Mouse (Mus musculus) erythroblast, embryonic 14.5 days (primary cell): ENCODE results near the gene 4930556J24Rik. TPM values are rescaled to one million over a fixed set of nuclear protein-coding genes. Genes with fewer than 3 reads are reported as not detected.

Experiments used
- H3K27me3 ChIP-seq: 2 replicates; pipeline ENCODE4 v1.6.1; 2012; ENCODE audit warnings: inconsistent platforms; ENCODE audit not compliant: control insufficient read depth
- H3K36me3 ChIP-seq: 2 replicates; pipeline ENCODE4 v1.6.1; 2012; ENCODE audit warnings: mild to moderate bottlenecking, inconsistent platforms; ENCODE audit not compliant: control insufficient read depth
- H3K4me1 ChIP-seq: 2 replicates; pipeline ENCODE4 v1.6.1; 2012; ENCODE audit warnings: inconsistent platforms; ENCODE audit not compliant: control insufficient read depth
- H3K4me3 ChIP-seq: replicated peaks from 2 replicates; pipeline ENCODE3; 2012; ENCODE audit warnings: moderate library complexity, mild to moderate bottlenecking, inconsistent platforms
- H3K9me3 ChIP-seq: 2 replicates; pipeline ENCODE4 v1.6.1; 2012; ENCODE audit warnings: low read length, inconsistent platforms, mixed read lengths; ENCODE audit not compliant: control insufficient read depth
- GATA1 ChIP-seq: IDR thresholded peaks from 2 replicates; pipeline ENCODE4 v1.6.1; 2012; ENCODE audit warnings: low read length, inconsistent platforms, mixed read lengths
- TAL1 ChIP-seq: IDR thresholded peaks from 3 replicates; pipeline ENCODE4 v1.6.1; 2012; ENCODE audit warnings: low read length, inconsistent platforms, mixed read lengths
- polyA plus RNA-seq: library from polyadenylated mRNA; stranded (reverse); fragments of >175 nt; gene quantifications from 2 replicates; pipeline ENCODE4 v1.2.3, GENCODE M21; 2012

Gene 4930556J24Rik
- polyA plus RNA-seq, 1 experiment = not detected

DNA sequence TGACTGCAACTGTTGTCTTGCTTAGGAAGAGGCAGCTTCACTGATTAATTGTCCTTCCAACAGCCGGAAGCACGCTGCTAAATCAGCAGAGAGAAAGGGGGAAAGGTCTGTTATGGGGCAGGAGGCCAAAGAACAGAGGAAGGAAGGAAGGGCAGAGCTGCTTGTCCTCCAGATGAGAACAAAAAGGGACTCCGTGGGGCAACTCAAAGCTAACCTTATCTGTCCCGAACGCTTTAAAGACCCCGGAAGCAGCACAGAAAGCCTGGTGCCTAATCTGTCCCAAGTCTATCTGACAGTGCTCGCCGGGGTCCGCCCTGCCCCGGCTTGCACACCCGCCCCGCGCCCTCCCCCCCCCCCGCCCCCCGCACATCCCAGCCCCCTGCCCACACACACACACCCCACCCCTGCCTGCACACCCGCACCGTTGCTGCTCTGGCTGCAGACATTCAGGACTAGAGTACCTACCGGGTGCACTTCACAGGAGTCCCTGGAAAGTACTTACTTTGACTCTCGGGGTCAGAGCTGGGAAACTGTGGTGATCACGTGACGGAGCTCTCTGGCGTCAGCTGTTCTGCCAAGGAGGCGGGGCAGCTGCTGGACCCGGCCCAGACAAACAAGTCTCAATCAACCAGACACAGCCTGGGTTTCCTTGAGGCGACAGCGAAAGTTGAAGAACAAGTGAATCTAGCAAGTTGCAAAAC is 44.9 kb downstream of the 4930556J24Rik start, which contains the start of gene Tcn2:
Gene Tcn2 (minus strand): TSS at position 649 of the 701 bp plus-strand sequence.
- no peaks in the 10 kb centered on the region for H3K27me3 ChIP-seq
- TF ChIP-seq GATA1 (no peak), TAL1 (no peak)
- H3K9me3 ChIP-seq = no peaks in the 10 kb centered on the region
- H3K4me1 ChIP-seq = peaks cover 9% of the 10 kb centered on the region
- H3K4me3 ChIP-seq = peak within 1 kb of the TSS; percentile 55
- H3K36me3 ChIP-seq = no peaks in the 10 kb centered on the region

DNA sequence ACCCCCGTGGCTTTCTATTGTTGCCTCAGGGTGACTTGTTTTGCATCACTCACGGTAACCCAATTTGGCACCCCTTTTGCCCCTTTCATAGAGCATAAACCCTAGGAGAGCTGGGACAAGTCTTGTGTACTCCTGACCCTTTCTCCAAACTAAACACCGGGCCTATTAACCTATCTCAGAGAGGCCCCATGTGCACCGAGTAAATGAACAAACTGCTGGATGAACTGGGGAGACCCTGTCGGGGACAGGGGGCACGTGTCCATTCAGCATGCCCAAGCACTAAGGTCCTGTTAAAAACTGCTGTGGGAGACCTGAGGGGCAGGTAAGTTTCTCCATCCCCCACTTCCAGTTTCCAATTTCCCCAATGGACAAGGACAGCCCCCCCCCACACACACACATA is 45.6 kb downstream of the 4930556J24Rik start:
- no peaks in the 10 kb centered on the region for H3K9me3 ChIP-seq
- no peaks in the 10 kb centered on the region for H3K27me3 ChIP-seq
- H3K4me1 ChIP-seq = peaks cover 9% of the 10 kb centered on the region
- TF ChIP-seq GATA1 = no peak
- TF ChIP-seq TAL1 = no peak
- H3K4me3 ChIP-seq = peak overlapping the region; percentile 22
- H3K36me3 ChIP-seq = no peaks in the 10 kb centered on the region

DNA sequence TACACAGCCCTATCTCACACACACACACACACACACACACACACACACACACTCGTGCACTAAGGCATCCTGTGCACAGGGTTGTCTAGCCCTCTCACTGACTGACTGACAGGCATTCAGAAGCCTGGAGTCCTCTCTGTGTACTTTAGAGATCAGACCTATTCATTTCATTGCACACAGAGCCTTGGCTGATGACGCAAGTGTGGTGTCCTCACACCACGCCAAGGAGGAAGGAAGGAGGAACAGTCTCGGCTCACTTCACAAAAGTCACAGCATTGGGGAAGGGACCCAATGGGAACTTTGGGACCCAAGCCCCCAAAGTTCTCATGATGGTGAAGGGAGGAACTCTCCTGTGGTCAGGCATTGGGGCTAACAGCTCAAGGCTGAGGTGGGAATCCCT is 46.6 kb downstream of the 4930556J24Rik start:
- Histone ChIP-seq H3K9me3 (no peaks in the 10 kb centered on the region), H3K27me3 (no peaks in the 10 kb centered on the region), H3K4me3 (no peak overlapping the region), H3K4me1 (peaks cover 9% of the 10 kb centered on the region), H3K36me3 (no peaks in the 10 kb centered on the region)
- no peak for TF ChIP-seq TAL1
- TF ChIP-seq GATA1 = no peak

DNA sequence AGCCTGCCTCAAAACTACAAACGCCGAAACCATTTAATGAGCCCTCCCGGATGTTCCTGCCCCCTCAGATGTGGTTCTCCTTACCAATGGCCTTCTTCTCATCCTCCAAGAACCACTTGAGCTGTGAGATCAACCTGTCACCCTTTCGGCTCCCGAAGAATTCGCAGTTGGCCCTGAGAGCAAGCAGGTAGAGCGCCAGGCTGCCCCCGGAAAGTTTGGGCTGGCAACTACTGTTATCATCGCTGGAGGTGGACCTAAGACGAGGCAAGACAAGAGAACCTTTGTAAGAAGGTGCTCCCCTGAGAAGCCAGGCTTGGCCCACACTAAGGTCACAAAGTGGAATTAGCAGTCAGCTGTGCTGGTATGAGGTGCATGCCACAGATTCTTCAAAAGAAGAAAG is 50.7 kb downstream of the 4930556J24Rik start:
- Histone ChIP-seq H3K36me3 (peaks cover 2% of the 10 kb centered on the region; the same call in 1 of the 2 replicates), H3K4me3 (no peak overlapping the region), H3K9me3 (no peaks in the 10 kb centered on the region), H3K27me3 (no peaks in the 10 kb centered on the region), H3K4me1 (no peaks in the 10 kb centered on the region; the same call in 1 of the 2 replicates)
- TF ChIP-seq GATA1 (no peak), TAL1 (no peak)

DNA sequence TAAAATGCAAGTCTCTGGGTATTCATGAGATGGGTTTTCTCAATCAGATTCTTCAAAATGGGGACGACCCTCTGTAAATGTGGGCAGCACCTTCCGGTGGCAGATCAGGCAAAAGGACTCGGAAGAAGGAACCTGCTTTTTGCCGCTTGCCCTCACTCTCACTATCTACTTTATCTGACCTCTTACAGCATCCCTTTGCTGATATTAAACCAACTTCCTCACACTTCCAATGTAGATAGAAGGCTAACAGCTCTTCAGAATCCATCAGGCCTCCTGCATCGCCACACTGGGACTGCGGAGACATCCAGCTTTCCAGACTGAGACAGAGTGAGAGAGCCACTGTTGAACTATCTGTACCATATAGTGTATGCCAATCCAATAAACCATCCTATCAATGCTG is 53.8 kb downstream of the 4930556J24Rik start:
- Histone ChIP-seq H3K9me3 (no peaks in the 10 kb centered on the region), H3K27me3 (no peaks in the 10 kb centered on the region), H3K4me1 (no peaks in the 10 kb centered on the region), H3K36me3 (peaks cover 2% of the 10 kb centered on the region; the same call in 1 of the 2 replicates), H3K4me3 (no peak overlapping the region)
- TF ChIP-seq GATA1 (no peak), TAL1 (no peak)

DNA sequence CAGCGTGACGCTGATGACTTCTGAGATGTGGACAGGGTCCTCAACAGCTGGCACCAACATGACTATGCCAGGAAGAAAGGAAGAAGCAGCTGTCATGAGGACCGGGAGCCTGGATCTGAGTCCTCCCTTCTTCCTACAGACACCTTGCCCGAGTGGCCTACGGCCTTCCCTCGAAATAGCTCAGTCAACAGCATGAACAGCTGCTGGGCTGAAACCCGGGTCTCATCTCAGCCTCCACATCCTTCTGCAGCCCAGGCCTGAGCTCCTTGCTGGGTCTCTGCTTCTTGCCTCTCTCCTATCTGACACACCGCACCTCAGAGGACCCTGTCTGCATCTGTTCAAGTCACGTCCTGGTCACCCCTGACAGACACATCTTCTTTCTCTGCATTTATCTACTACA is 54.5 kb downstream of the 4930556J24Rik start:
- TF ChIP-seq TAL1 = no peak
- TF ChIP-seq GATA1 = no peak
- Histone ChIP-seq H3K36me3 (peaks cover 2% of the 10 kb centered on the region; the same call in 1 of the 2 replicates), H3K27me3 (no peaks in the 10 kb centered on the region)

DNA sequence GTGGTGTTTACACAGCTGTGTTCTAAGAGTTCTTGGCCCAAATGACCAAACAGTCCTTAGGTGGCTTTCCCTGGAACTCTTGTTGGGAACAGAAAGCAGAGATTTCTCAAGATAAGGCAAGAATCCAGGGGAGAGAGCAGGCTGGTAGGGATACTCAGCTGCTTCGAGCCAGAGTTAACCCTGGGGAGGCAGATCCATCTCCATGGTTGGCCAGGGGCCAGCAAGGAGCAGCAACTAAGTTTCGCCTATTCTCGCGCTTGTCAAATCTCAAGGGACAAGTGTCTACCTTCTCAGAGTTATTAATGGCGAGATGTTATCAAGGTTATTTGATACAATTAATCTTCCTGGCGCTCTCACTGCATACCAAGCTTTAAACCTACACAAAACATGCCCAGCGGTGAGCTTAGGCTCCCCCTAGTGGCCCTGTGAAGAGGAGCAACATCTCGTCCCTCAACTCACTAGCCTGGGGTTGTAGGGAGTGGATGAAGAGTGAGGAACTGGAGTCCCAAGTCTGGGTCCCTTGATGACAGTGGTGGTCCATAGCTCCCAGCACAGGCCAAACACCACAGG is 55.2 kb downstream of the 4930556J24Rik start:
- no peaks in the 10 kb centered on the region for H3K9me3 ChIP-seq
- H3K36me3 ChIP-seq = peaks cover 2% of the 10 kb centered on the region; the same call in 1 of the 2 replicates
- no peaks in the 10 kb centered on the region for H3K27me3 ChIP-seq
- H3K4me3 ChIP-seq = no peak overlapping the region
- no peaks in the 10 kb centered on the region for H3K4me1 ChIP-seq
- no peak for TF ChIP-seq GATA1
- no peak for TF ChIP-seq TAL1

More for the DNA sequence above, 54.5 kb downstream of the 4930556J24Rik start:
- no peaks in the 10 kb centered on the region for H3K9me3 ChIP-seq
- H3K4me3 ChIP-seq = no peak overlapping the region
- H3K4me1 ChIP-seq = no peaks in the 10 kb centered on the region

DNA sequence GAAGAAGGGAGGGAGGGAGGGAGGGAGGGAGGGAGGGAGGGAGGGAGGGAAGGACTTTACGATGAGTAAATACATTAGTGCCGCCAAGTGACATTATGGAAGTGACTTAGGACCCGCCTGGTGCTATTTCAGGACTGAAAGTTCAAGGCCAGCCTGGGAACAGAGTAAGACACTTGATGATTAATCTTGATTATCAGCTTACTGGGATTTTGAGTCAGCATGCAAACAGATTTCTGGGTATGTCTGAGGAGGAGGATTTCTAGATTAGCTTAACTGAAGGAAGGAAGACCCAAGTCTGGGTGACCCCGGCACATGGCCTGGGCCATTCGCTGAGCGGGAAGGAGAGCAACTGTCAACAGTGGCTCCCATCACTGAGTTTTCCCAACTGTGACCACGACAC is 56.1 kb downstream of the 4930556J24Rik start:
- no peak for TF ChIP-seq TAL1
- TF ChIP-seq GATA1 = no peak
- no peaks in the 10 kb centered on the region for H3K27me3 ChIP-seq
- no peak overlapping the region for H3K4me3 ChIP-seq
- H3K4me1 ChIP-seq = no peaks in the 10 kb centered on the region
- H3K36me3 ChIP-seq = peaks cover 2% of the 10 kb centered on the region; the same call in 1 of the 2 replicates
- H3K9me3 ChIP-seq = no peaks in the 10 kb centered on the region

DNA sequence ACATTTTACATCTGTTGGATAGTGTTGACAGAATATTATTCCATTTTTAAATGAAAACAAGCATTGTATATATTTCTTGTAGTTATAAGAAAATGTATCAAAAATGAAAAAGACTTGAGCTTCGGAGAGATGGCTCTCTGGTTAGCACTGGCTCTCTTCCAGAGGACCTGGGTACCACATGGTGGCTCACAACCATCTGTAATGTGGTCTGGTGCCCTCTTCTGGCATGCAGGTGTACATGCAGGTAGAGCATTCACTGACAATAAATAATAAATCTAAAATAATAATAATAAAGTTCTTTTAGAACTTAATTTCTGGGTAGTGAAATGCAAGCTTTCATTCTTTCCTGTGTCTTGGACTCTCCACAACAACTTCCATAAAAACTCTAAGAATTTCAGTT is 57.8 kb downstream of the 4930556J24Rik start:
- peaks cover 10% of the 10 kb centered on the region for H3K4me1 ChIP-seq

More for the DNA sequence above, 57.8 kb downstream of the 4930556J24Rik start:
- no peaks in the 10 kb centered on the region for H3K9me3 ChIP-seq
- TF ChIP-seq TAL1 = no peak
- no peak for TF ChIP-seq GATA1
- H3K4me3 ChIP-seq = no peak overlapping the region
- peaks cover 16% of the 10 kb centered on the region for H3K27me3 ChIP-seq
- peaks cover 2% of the 10 kb centered on the region; the same call in 1 of the 2 replicates for H3K36me3 ChIP-seq
